Mouse (Mus musculus): ENCODE measurements around the gene Cradd. TPM values are rescaled to one million over a fixed set of nuclear protein-coding genes. Genes with fewer than 3 reads are reported as not detected.

Cradd gene
- polyA plus RNA-seq, 1 experiment = 6.2 TPM

DNA sequence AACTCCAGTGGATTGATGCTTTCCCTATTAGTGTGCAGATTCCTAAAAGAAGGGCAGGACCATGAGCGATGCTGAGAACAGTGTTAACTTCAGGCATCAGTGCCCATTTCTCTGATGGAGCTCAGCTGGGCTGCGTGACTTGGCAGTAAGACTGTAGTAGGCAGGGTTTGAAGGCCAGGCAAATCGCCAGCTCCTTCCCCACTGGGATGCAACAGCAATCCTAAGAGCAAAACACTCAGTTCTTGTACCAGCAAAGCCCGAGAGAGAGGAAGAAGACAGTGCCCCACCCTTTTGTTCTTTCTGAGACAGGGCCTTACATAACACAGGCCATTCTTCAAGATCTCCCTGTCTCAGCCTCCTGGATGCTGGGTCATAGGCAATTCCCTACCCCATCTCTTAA, 140.9 kb downstream of the Cradd start:
- Histone ChIP-seq H3K4me1 (ENCODE audit: control insufficient read depth, insufficient read depth, insufficient read length, low read length) (peaks cover 9% of the 10 kb centered on the region), H3K27ac (replicated peaks; ENCODE audit: low read depth, low read length) (no peak overlapping the region), H3K4me3 (ENCODE audit: insufficient read depth, low read depth, low read length) (no peak overlapping the region)

GRCm38 (mm10) chr10:95182405-95182804, 141.5 kb downstream of the Cradd start:
- Histone ChIP-seq H3K4me1 (ENCODE audit: control insufficient read depth, insufficient read depth, insufficient read length, low read length) (peaks cover 9% of the 10 kb centered on the region), H3K4me3 (ENCODE audit: insufficient read depth, low read depth, low read length) (no peak overlapping the region), H3K27ac (replicated peaks; ENCODE audit: low read depth, low read length) (no peak overlapping the region)

GRCm38 (mm10) chr10:95181553-95181952, 142.4 kb downstream of the Cradd start:
- Histone ChIP-seq H3K4me3 (ENCODE audit: insufficient read depth, low read depth, low read length) (no peak overlapping the region), H3K4me1 (ENCODE audit: control insufficient read depth, insufficient read depth, insufficient read length, low read length) (peaks cover 9% of the 10 kb centered on the region), H3K27ac (replicated peaks; ENCODE audit: low read depth, low read length) (no peak overlapping the region)

GRCm38 (mm10) chr10:95180900-95181299, 143.0 kb downstream of the Cradd start:
- H3K4me1 ChIP-seq (ENCODE audit: control insufficient read depth, insufficient read depth, insufficient read length, low read length) = peaks cover 9% of the 10 kb centered on the region
- no peak overlapping the region for H3K4me3 ChIP-seq (ENCODE audit: insufficient read depth, low read depth, low read length)
- H3K27ac ChIP-seq (replicated peaks; ENCODE audit: low read depth, low read length) = no peak overlapping the region

GRCm38 (mm10) chr10:95180177-95180576, 143.8 kb downstream of the Cradd start:
- peaks cover 9% of the 10 kb centered on the region for H3K4me1 ChIP-seq (ENCODE audit: control insufficient read depth, insufficient read depth, insufficient read length, low read length)
- no peak overlapping the region for H3K4me3 ChIP-seq (ENCODE audit: insufficient read depth, low read depth, low read length)
- no peak overlapping the region; the same call in 1 of the 2 replicates for H3K27ac ChIP-seq (replicated peaks; ENCODE audit: low read depth, low read length)

DNA sequence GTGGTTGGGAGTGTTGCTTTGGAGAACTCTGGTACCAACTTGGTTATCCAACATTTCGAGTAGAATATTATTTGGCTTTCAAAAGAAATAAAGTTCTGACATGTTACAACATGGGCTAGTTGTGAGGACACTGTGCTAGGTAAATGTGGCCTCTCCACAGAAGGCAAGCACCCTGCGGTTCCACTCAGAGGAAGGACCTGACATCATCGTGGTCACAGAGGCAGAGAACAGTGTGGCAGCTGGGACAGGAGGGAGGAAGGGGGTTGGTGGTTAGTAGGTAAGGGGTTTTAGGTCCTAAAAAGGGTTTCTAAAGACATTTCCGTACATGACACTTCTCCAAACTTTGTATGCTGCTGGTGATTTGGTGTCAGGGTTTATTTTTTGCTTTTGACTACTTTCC, 145.1 kb downstream of the Cradd start:
- no peak overlapping the region for H3K4me3 ChIP-seq (ENCODE audit: insufficient read depth, low read depth, low read length)

GRCm38 (mm10) chr10:95175423-95176120, 148.4 kb downstream of the Cradd start:
- H3K4me3 ChIP-seq (ENCODE audit: insufficient read depth, low read depth, low read length) = no peak overlapping the region
- H3K4me1 ChIP-seq (ENCODE audit: control insufficient read depth, insufficient read depth, insufficient read length, low read length) = peaks cover 7% of the 10 kb centered on the region
- no peak overlapping the region for H3K27ac ChIP-seq (replicated peaks; ENCODE audit: low read depth, low read length)

More for the DNA sequence above, 145.1 kb downstream of the Cradd start:
- no peak overlapping the region for H3K27ac ChIP-seq (replicated peaks; ENCODE audit: low read depth, low read length)
- H3K4me1 ChIP-seq (ENCODE audit: control insufficient read depth, insufficient read depth, insufficient read length, low read length) = peaks cover 9% of the 10 kb centered on the region

DNA sequence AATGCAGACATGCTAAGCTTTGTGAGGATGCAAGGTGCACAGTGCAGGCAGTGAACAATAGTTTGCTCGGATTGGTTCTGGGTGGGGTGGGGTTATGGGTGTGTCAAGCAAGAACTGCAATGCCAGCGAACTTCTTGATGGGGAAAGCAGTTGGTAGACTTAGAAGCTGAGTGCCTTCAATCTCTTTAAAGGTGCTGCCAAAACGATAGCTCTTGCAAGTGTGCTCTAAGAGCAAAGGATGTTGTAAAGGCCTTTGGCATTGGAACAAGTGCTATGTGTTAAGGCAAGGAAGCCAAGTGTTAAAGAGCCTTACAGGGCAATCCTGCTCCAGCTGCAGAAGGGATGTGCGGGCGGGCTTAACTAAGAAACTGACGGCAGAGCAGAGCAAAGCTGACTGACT, 149.7 kb downstream of the Cradd start:
- no peak overlapping the region for H3K27ac ChIP-seq (replicated peaks; ENCODE audit: low read depth, low read length)
- H3K4me3 ChIP-seq (ENCODE audit: insufficient read depth, low read depth, low read length) = no peak overlapping the region
- H3K4me1 ChIP-seq (ENCODE audit: control insufficient read depth, insufficient read depth, insufficient read length, low read length) = peaks cover 2% of the 10 kb centered on the region; the same call in 1 of the 2 replicates

DNA sequence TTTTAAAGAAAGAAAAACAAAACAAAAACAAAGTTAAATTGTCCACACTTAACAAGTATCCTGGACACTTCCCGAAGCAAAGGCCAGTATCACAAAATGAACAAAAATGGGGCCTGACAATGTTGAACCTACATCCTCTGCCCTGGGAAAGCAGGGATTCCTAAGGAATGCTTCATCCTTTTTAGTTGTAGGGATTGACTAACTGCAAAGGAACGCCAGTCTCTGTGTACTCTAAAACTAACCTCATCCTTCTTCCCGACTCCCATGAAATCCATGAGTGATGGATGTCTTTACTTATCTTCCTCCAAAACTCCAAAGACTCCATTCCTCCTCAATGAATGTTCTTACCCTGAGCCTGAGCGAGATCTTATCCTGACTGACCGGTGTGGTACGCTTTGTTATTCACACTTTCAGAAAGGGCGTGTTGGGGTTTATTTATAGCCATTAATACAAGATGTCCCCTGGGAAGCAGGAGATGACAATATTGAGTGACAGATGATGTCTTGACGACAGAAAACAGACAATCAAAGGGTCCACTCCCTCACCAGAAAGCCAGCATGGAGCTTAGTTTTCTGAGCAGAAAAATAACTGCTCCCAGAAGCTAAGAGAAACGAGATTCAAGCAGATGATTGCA, 153.1 kb downstream of the Cradd start:
- no peaks in the 10 kb centered on the region; the same call in 1 of the 2 replicates for H3K4me1 ChIP-seq (ENCODE audit: control insufficient read depth, insufficient read depth, insufficient read length, low read length)

DNA sequence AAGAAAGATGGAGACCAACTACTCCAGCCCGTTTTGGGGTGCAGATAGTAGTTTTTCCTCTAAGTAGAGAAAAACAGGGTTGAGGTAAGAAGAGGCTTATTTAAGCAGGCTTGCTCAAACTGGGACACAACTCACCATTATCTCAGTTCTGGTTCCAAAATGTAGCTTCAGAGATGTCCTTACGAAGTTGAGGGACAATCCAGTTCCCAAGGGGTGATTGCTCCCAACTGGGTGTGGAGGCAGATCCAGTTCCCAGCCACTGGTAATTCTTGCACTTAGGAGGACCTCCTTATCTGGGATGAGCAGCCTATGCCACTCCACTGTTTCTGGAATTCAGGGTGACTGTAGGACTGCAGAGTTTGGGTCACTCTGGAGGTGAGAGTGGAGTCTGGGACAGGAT, 159.0 kb downstream of the Cradd start:
- H3K27ac ChIP-seq (replicated peaks; ENCODE audit: low read depth, low read length) = no peak overlapping the region
- H3K4me1 ChIP-seq (ENCODE audit: control insufficient read depth, insufficient read depth, insufficient read length, low read length) = no peaks in the 10 kb centered on the region
- no peak overlapping the region for H3K4me3 ChIP-seq (ENCODE audit: insufficient read depth, low read depth, low read length)

More for the DNA sequence above, 153.1 kb downstream of the Cradd start:
- H3K4me3 ChIP-seq (ENCODE audit: insufficient read depth, low read depth, low read length) = no peak overlapping the region
- H3K27ac ChIP-seq (replicated peaks; ENCODE audit: low read depth, low read length) = no peak overlapping the region

- no peak overlapping the region for H3K27ac ChIP-seq (replicated peaks; ENCODE audit: low read depth, low read length)
- H3K4me1 ChIP-seq (ENCODE audit: control insufficient read depth, insufficient read depth, insufficient read length, low read length) = no peaks in the 10 kb centered on the region
- H3K4me3 ChIP-seq (ENCODE audit: insufficient read depth, low read depth, low read length) = no peak overlapping the region
Observed at GRCm38 (mm10) chr10:95162691-95163374, 161.1 kb downstream of the Cradd start.

DNA sequence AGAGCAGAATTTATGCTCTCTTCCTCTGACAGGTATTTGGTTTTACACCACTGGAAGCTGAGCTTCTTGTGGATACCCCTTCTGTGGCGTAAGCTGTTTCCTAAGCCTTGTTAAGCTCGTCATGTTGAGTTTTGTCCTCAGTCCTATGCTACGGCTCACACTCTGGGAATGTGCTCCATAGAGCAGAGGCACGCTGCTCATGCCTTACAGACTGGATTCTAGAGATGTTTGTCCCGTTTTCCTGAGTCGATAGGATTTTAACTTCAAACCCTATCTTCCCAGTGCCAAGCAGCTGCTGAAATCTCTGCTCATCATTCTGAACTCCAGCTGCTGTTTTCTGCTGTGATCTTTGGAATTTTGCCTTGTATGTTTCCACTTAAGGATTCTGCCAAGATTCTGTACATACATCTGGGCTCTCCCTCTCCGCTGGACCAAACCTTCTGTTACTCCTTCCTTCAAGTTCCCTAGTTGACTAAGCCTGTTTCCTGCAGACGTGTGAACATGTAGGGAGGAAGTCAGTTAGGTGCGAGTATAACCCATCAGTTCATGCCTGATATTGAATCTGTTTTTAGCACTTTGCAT, 164.2 kb downstream of the Cradd start:
- Histone ChIP-seq H3K4me3 (ENCODE audit: insufficient read depth, low read depth, low read length) (no peak overlapping the region), H3K4me1 (ENCODE audit: control insufficient read depth, insufficient read depth, insufficient read length, low read length) (no peaks in the 10 kb centered on the region), H3K27ac (replicated peaks; ENCODE audit: low read depth, low read length) (no peak overlapping the region)

DNA sequence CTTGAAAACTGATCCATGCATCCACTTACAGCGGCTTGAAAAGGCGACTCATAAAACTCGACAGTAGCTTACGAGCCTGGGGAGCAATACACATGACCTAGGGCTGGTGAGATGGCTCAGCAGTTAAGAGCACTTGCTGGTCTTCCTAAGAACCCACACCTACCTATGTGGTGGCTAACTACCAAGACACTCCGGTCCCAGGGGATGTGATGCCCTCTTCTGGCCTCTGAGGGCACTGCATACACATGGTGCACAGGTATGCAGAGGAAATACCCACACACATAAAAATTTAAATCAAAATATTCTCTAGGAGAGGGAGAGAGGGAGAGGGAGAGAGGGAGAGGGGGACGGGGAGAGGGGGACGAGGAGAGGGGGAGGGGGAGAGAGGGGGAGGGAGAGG, 167.5 kb downstream of the Cradd start:
- H3K27ac ChIP-seq (replicated peaks; ENCODE audit: low read depth, low read length) = no peak overlapping the region
- H3K4me1 ChIP-seq (ENCODE audit: control insufficient read depth, insufficient read depth, insufficient read length, low read length) = 0 out of 2 replicates have a peak, but pooled peaks cover 3% of the 10 kb centered on the region
- no peak overlapping the region for H3K4me3 ChIP-seq (ENCODE audit: insufficient read depth, low read depth, low read length)

GRCm38 (mm10) chr10:95154675-95155074, 169.3 kb downstream of the Cradd start:
- no peak overlapping the region for H3K27ac ChIP-seq (replicated peaks; ENCODE audit: low read depth, low read length)
- H3K4me1 ChIP-seq (ENCODE audit: control insufficient read depth, insufficient read depth, insufficient read length, low read length) = 0 out of 2 replicates have a peak, but pooled peaks cover 3% of the 10 kb centered on the region
- H3K4me3 ChIP-seq (ENCODE audit: insufficient read depth, low read depth, low read length) = no peak overlapping the region

- Histone ChIP-seq H3K4me1 (ENCODE audit: control insufficient read depth, insufficient read depth, insufficient read length, low read length) (0 out of 2 replicates have a peak, but pooled peaks cover 3% of the 10 kb centered on the region), H3K27ac (replicated peaks; ENCODE audit: low read depth, low read length) (no peak overlapping the region)
Observed at GRCm38 (mm10) chr10:95153224-95153623, 170.7 kb downstream of the Cradd start.

More at GRCm38 (mm10) chr10:95153224-95153623, 170.7 kb downstream of the Cradd start:
- H3K4me3 ChIP-seq (ENCODE audit: insufficient read depth, low read depth, low read length) = no peak overlapping the region
